Mouse (Mus musculus): ENCODE results near the gene Pla1a. TPM values are rescaled to one million over a fixed set of nuclear protein-coding genes. Genes with fewer than 3 reads are reported as not detected.
A peak's percentile ranks its signal among the peaks of the same experiment; 100 is the strongest.

The Pla1a gene
- polyA plus RNA-seq, 1 experiment = 1.5 TPM

- TF ChIP-seq POLR2A (IDR thresholded peaks at IDR 0.05; ENCODE audit: borderline replicate concordance, control insufficient read depth, low read depth, low read length) = no peak
- no peak for TF ChIP-seq CTCF (IDR thresholded peaks at IDR 0.05; ENCODE audit: control insufficient read depth, insufficient read depth, low read length)
- no peak within 1 kb of the TSS for H3K27ac ChIP-seq (ENCODE audit: control insufficient read depth, insufficient read depth, low read depth, low read length, poor library complexity)
- WGBS = 74% methylated on average over 17 of the region's 17 CpGs
- H3K4me3 ChIP-seq (replicated peaks; ENCODE audit: control insufficient read depth, low read depth, low read length) = no peak within 1 kb of the TSS
- H3K4me1 ChIP-seq (ENCODE audit: control insufficient read depth, insufficient read depth, low read length) = no peaks in the 10 kb centered on the region
These were observed 22.8 kb upstream of the Pla1a start, which contains the start of gene Cd80 for GRCm38 (mm10) chr16:38455511-38456418. Gene Cd80 (plus strand): TSS chr16:38455561.

DNA sequence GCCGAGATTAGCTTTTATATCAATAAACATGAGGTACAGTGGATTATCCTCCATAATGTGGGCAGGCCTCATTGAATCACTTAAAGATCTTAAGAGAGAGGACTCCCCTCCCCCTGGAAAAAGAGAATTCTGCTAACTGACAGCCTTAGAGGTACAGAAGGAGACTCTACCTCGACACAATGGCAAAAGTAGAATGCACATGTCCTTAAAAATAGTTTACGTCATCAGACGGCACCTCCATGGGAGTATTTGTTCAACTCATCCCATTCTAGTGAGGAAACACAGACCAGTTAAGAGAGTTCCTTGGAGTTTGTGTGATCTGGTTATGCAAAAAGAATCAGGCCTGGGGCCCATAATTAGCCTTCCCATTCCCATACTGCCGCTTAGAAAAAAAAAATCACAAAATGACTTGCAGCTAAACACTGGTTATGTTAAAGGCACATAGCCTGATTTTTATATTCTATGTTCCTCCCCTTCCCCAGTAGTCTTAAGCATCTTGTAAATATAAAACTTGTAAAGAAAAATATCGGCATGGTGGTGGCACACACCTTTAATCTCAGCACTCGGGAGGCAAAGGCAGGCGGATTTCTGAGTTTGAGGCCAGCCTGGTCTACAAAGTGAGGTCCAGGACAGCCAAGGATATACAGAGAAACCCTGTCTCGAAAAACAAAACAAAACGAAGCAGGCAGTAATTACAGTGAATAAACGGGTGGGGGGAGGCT is 21.7 kb upstream of the Pla1a start:
- Histone ChIP-seq H3K4me1 (ENCODE audit: control insufficient read depth, insufficient read depth, low read length) (no peaks in the 10 kb centered on the region), H3K27ac (ENCODE audit: control insufficient read depth, insufficient read depth, low read depth, low read length, poor library complexity) (no peak overlapping the region), H3K4me3 (replicated peaks; ENCODE audit: control insufficient read depth, low read depth, low read length) (no peak overlapping the region)
- TF ChIP-seq CTCF (IDR thresholded peaks at IDR 0.05; ENCODE audit: control insufficient read depth, insufficient read depth, low read length) (no peak), POLR2A (IDR thresholded peaks at IDR 0.05; ENCODE audit: borderline replicate concordance, control insufficient read depth, low read depth, low read length) (no peak)
- WGBS = 78% methylated on average over 11 of the region's 11 CpGs

DNA sequence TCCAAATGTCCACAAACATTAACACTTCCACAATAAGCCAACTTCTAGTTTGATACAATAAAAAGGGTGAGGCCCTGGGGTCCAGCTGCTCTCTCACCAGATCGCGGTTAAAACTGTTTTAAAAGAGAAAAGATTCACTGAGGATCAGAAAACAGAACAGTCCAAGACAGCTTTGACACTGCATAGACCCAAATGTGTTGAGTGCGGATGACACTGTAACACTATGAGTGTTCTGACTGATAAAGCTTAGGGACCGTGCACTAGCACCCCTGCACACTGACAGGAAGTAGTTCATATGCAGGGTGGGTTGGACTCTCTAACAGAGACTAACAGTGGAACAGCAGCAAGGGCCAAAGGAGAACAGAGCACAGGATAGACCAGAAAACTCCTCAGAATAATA is 21.0 kb upstream of the Pla1a start:
- H3K4me1 ChIP-seq (ENCODE audit: control insufficient read depth, insufficient read depth, low read length) = no peaks in the 10 kb centered on the region
- H3K27ac ChIP-seq (ENCODE audit: control insufficient read depth, insufficient read depth, low read depth, low read length, poor library complexity) = no peak overlapping the region
- TF ChIP-seq CTCF (IDR thresholded peaks at IDR 0.05; ENCODE audit: control insufficient read depth, insufficient read depth, low read length) = no peak
- no peak for TF ChIP-seq POLR2A (IDR thresholded peaks at IDR 0.05; ENCODE audit: borderline replicate concordance, control insufficient read depth, low read depth, low read length)
- 65% methylated on average over 4 of the region's 4 CpGs for WGBS
- no peak overlapping the region for H3K4me3 ChIP-seq (replicated peaks; ENCODE audit: control insufficient read depth, low read depth, low read length)

- no peak for TF ChIP-seq POLR2A (IDR thresholded peaks at IDR 0.05; ENCODE audit: borderline replicate concordance, control insufficient read depth, low read depth, low read length)
- TF ChIP-seq CTCF (IDR thresholded peaks at IDR 0.05; ENCODE audit: control insufficient read depth, insufficient read depth, low read length) = no peak
- WGBS = 34% methylated on average over 3 of the region's 3 CpGs
- Histone ChIP-seq H3K4me1 (ENCODE audit: control insufficient read depth, insufficient read depth, low read length) (no peaks in the 10 kb centered on the region), H3K4me3 (replicated peaks; ENCODE audit: control insufficient read depth, low read depth, low read length) (peak overlapping the region; percentile 89), H3K27ac (ENCODE audit: control insufficient read depth, insufficient read depth, low read depth, low read length, poor library complexity) (peak overlapping the region; percentile 94)
These were observed 20.2 kb upstream of the Pla1a start for GRCm38 (mm10) chr16:38453203-38453553.

DNA sequence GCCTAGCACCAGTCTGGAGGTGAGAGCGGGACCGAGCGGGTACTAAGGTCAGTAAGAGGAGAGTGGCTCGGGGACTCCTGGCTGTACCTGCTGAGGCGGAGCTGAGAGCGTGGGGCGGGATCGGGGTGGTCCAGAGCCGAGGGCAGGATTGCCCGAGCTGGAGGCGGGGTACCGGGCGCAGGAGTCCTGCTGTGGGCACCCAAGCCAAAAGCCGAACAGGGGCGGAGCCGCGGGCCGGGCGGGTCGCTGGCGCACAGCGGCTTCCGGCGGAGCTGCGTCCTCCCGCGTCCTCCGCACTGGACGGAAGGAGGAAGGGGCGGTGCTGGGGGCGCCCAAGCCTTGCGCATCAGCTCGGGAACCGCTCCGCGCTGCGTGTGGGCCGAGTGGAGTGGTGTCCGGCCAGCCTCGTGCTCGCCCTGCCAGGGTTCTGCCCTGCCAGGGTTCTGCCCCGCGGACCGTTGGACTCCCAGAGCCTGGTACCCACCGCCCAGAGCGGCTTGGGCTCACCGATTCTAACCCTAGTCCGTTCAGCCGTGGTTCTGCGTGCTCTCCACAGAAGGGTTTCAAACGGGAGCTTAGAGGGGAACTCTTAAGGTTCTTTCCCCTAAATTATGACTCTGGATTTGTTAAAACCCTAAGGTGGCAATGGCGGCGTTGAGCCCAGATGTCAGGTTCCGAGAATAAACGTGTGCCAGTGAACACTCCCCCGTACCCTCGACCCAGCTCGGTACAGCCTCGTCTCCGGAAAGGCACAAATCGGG is 19.7 kb upstream of the Pla1a start, which contains the start of gene Adprh:
Gene Adprh, minus strand, starts transcription at position 262 of the 761 bp plus-strand sequence.
- no peaks in the 10 kb centered on the region for H3K4me1 ChIP-seq (ENCODE audit: control insufficient read depth, insufficient read depth, low read length)
- H3K4me3 ChIP-seq (replicated peaks; ENCODE audit: control insufficient read depth, low read depth, low read length) = peak within 1 kb of the TSS; percentile 89
- peak within 1 kb of the TSS; percentile 94 for H3K27ac ChIP-seq (ENCODE audit: control insufficient read depth, insufficient read depth, low read depth, low read length, poor library complexity)
- under 1% methylated on average over 50 of the region's 61 CpGs for WGBS
- TF ChIP-seq POLR2A (IDR thresholded peaks at IDR 0.05; ENCODE audit: borderline replicate concordance, control insufficient read depth, low read depth, low read length) (peak; percentile 99), CTCF (IDR thresholded peaks at IDR 0.05; ENCODE audit: control insufficient read depth, insufficient read depth, low read length) (no peak)

GRCm38 (mm10) chr16:38451421-38452205 is 18.7 kb upstream of the Pla1a start:
- H3K27ac ChIP-seq (ENCODE audit: control insufficient read depth, insufficient read depth, low read depth, low read length, poor library complexity) = no peak overlapping the region
- H3K4me1 ChIP-seq (ENCODE audit: control insufficient read depth, insufficient read depth, low read length) = no peaks in the 10 kb centered on the region
- WGBS = 47% methylated on average over 12 of the region's 12 CpGs
- H3K4me3 ChIP-seq (replicated peaks; ENCODE audit: control insufficient read depth, low read depth, low read length) = peak overlapping the region; percentile 89
- TF ChIP-seq CTCF (IDR thresholded peaks at IDR 0.05; ENCODE audit: control insufficient read depth, insufficient read depth, low read length) = no peak
- TF ChIP-seq POLR2A (IDR thresholded peaks at IDR 0.05; ENCODE audit: borderline replicate concordance, control insufficient read depth, low read depth, low read length) = no peak

DNA sequence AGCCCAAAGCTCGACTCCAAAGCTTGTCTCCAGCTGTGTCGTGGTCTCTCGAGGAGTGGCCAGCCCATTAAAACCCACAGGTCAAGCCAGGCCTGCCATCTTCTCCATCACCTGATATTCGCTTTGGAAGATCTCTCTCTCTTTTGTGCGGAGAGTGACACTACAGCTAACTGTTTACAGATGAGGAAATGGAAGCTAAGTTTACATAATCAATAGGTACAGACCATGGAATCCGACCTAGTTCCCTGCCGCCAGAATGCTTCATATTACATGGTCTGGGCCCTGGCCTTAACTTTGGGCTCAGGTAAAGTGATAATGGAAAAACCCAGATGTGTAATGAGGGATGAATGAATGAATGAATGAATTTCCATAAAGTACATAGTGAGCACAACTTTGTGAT is 17.8 kb upstream of the Pla1a start:
- 85% methylated on average over 7 of the region's 7 CpGs for WGBS
- no peaks in the 10 kb centered on the region for H3K4me1 ChIP-seq (ENCODE audit: control insufficient read depth, insufficient read depth, low read length)
- no peak overlapping the region for H3K27ac ChIP-seq (ENCODE audit: control insufficient read depth, insufficient read depth, low read depth, low read length, poor library complexity)
- no peak for TF ChIP-seq CTCF (IDR thresholded peaks at IDR 0.05; ENCODE audit: control insufficient read depth, insufficient read depth, low read length)
- no peak for TF ChIP-seq POLR2A (IDR thresholded peaks at IDR 0.05; ENCODE audit: borderline replicate concordance, control insufficient read depth, low read depth, low read length)
- H3K4me3 ChIP-seq (replicated peaks; ENCODE audit: control insufficient read depth, low read depth, low read length) = no peak overlapping the region
